Mouse (Mus musculus): ENCODE results near the gene Atp8b4. TPM values are rescaled to one million over a fixed set of nuclear protein-coding genes. Genes with fewer than 3 reads are reported as not detected.

Atp8b4 gene
- polyA plus RNA-seq, 1 experiment from 2014 or later: 0.20 TPM

GRCm38 (mm10) chr2:126359965-126360364 is 140.5 kb downstream of the Atp8b4 start:
- H3K27me3 ChIP-seq (ENCODE audit: control insufficient read depth, insufficient read depth, low read length): no peaks in the 10 kb centered on the region
- no peaks in the 10 kb centered on the region for H3K9me3 ChIP-seq (ENCODE audit: control insufficient read depth, low read depth, low read length)
- H3K36me3 ChIP-seq (ENCODE audit: control insufficient read depth, insufficient read depth, low read length): no peaks in the 10 kb centered on the region
- H3K4me1 ChIP-seq (ENCODE audit: control insufficient read depth, insufficient read depth, low read length): peaks cover 3% of the 10 kb centered on the region; the same call in 1 of the 2 replicates
- H3K9ac ChIP-seq (replicated peaks; ENCODE audit: low read depth, low read length): no peak overlapping the region
- H3K27ac ChIP-seq (ENCODE audit: low read length): peak overlapping the region; percentile 68; the same call in 1 of the 2 replicates
- no peak overlapping the region for H3K4me3 ChIP-seq (ENCODE audit: low read depth, low read length)
- no peak overlapping the region for H3K4me2 ChIP-seq (replicated peaks; ENCODE audit: low read depth, low read length)
- WGBS: 63% methylated on average over 3 of the region's 3 CpGs
- ATAC-seq (ENCODE audit: insufficient number of reproducible peaks, insufficient read depth, low FRiP score, low read depth): no peak

GRCm38 (mm10) chr2:126359278-126359677 is 141.2 kb downstream of the Atp8b4 start:
- no peaks in the 10 kb centered on the region for H3K27me3 ChIP-seq (ENCODE audit: control insufficient read depth, insufficient read depth, low read length)
- WGBS: 86% methylated on average over 1 of the region's 1 CpGs
- H3K4me3 ChIP-seq (ENCODE audit: low read depth, low read length): no peak overlapping the region
- H3K4me2 ChIP-seq (replicated peaks; ENCODE audit: low read depth, low read length): no peak overlapping the region
- H3K36me3 ChIP-seq (ENCODE audit: control insufficient read depth, insufficient read depth, low read length): no peaks in the 10 kb centered on the region
- H3K9ac ChIP-seq (replicated peaks; ENCODE audit: low read depth, low read length): no peak overlapping the region
- ATAC-seq (ENCODE audit: insufficient number of reproducible peaks, insufficient read depth, low FRiP score, low read depth): no peak
- no peak overlapping the region for H3K27ac ChIP-seq (ENCODE audit: low read length)
- H3K9me3 ChIP-seq (ENCODE audit: control insufficient read depth, low read depth, low read length): no peaks in the 10 kb centered on the region
- H3K4me1 ChIP-seq (ENCODE audit: control insufficient read depth, insufficient read depth, low read length): peaks cover 3% of the 10 kb centered on the region; the same call in 1 of the 2 replicates

GRCm38 (mm10) chr2:126358741-126359140 is 141.7 kb downstream of the Atp8b4 start:
- no peak overlapping the region for H3K4me2 ChIP-seq (replicated peaks; ENCODE audit: low read depth, low read length)
- H3K36me3 ChIP-seq (ENCODE audit: control insufficient read depth, insufficient read depth, low read length): no peaks in the 10 kb centered on the region
- ATAC-seq (ENCODE audit: insufficient number of reproducible peaks, insufficient read depth, low FRiP score, low read depth): no peak
- H3K27me3 ChIP-seq (ENCODE audit: control insufficient read depth, insufficient read depth, low read length): no peaks in the 10 kb centered on the region
- peaks cover 3% of the 10 kb centered on the region; the same call in 1 of the 2 replicates for H3K4me1 ChIP-seq (ENCODE audit: control insufficient read depth, insufficient read depth, low read length)
- no peak overlapping the region for H3K27ac ChIP-seq (ENCODE audit: low read length)
- 87% methylated on average over 5 of the region's 5 CpGs for WGBS
- H3K9ac ChIP-seq (replicated peaks; ENCODE audit: low read depth, low read length): no peak overlapping the region
- no peaks in the 10 kb centered on the region for H3K9me3 ChIP-seq (ENCODE audit: control insufficient read depth, low read depth, low read length)
- no peak overlapping the region for H3K4me3 ChIP-seq (ENCODE audit: low read depth, low read length)

GRCm38 (mm10) chr2:126355259-126355658 is 145.2 kb downstream of the Atp8b4 start:
- Histone ChIP-seq H3K36me3 (ENCODE audit: control insufficient read depth, insufficient read depth, low read length) (no peaks in the 10 kb centered on the region), H3K27me3 (ENCODE audit: control insufficient read depth, insufficient read depth, low read length) (no peaks in the 10 kb centered on the region), H3K4me1 (ENCODE audit: control insufficient read depth, insufficient read depth, low read length) (no peaks in the 10 kb centered on the region), H3K4me2 (replicated peaks; ENCODE audit: low read depth, low read length) (no peak overlapping the region), H3K9me3 (ENCODE audit: control insufficient read depth, low read depth, low read length) (no peaks in the 10 kb centered on the region), H3K4me3 (ENCODE audit: low read depth, low read length) (no peak overlapping the region), H3K9ac (replicated peaks; ENCODE audit: low read depth, low read length) (no peak overlapping the region), H3K27ac (ENCODE audit: low read length) (no peak overlapping the region)
- ATAC-seq (ENCODE audit: insufficient number of reproducible peaks, insufficient read depth, low FRiP score, low read depth): no peak
- WGBS: 86% methylated on average over 2 of the region's 2 CpGs

- no peak for ATAC-seq (ENCODE audit: insufficient number of reproducible peaks, insufficient read depth, low FRiP score, low read depth)
- Histone ChIP-seq H3K9me3 (ENCODE audit: control insufficient read depth, low read depth, low read length) (no peaks in the 10 kb centered on the region), H3K4me3 (ENCODE audit: low read depth, low read length) (no peak overlapping the region), H3K9ac (replicated peaks; ENCODE audit: low read depth, low read length) (no peak overlapping the region), H3K4me1 (ENCODE audit: control insufficient read depth, insufficient read depth, low read length) (no peaks in the 10 kb centered on the region), H3K36me3 (ENCODE audit: control insufficient read depth, insufficient read depth, low read length) (no peaks in the 10 kb centered on the region), H3K27ac (ENCODE audit: low read length) (no peak overlapping the region), H3K4me2 (replicated peaks; ENCODE audit: low read depth, low read length) (no peak overlapping the region), H3K27me3 (ENCODE audit: control insufficient read depth, insufficient read depth, low read length) (no peaks in the 10 kb centered on the region)
- WGBS: 59% methylated on average over 1 of the region's 1 CpGs
Measured at GRCm38 (mm10) chr2:126351811-126352210, 148.7 kb downstream of the Atp8b4 start.

DNA sequence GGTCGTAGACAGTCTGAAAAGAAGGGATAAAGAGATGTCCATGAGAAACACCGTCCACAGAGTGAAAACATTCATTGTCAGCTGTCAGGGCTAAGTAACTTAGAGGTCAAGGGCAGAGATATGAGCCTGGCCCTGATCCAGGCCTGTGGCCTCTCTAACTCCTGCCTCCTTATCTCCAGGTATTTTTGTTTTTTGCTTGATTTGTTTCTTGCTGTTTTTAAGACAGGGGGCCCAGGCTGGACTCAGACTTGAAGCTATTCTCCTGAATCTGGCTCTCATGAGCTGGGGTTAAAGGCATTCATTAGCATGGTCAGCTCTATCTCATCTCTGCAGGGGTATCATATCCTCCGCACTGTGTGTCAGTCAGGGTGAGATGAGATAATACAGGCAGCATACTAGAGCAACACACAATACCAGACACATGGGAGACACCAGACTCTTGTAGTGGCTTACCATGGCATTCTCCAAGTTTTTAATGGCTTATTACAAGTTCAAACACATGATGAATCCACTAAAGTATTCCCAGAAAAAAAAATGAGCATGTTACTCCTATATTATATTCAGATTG is 157.4 kb downstream of the Atp8b4 start:
- no peak overlapping the region for H3K9ac ChIP-seq (replicated peaks; ENCODE audit: low read depth, low read length)
- ATAC-seq (ENCODE audit: insufficient number of reproducible peaks, insufficient read depth, low FRiP score, low read depth): no peak
- H3K27ac ChIP-seq (ENCODE audit: low read length): no peak overlapping the region
- H3K27me3 ChIP-seq (ENCODE audit: control insufficient read depth, insufficient read depth, low read length): no peaks in the 10 kb centered on the region
- H3K4me3 ChIP-seq (ENCODE audit: low read depth, low read length): no peak overlapping the region
- no peaks in the 10 kb centered on the region for H3K9me3 ChIP-seq (ENCODE audit: control insufficient read depth, low read depth, low read length)
- H3K4me1 ChIP-seq (ENCODE audit: control insufficient read depth, insufficient read depth, low read length): no peaks in the 10 kb centered on the region
- H3K36me3 ChIP-seq (ENCODE audit: control insufficient read depth, insufficient read depth, low read length): no peaks in the 10 kb centered on the region
- 41% methylated on average over 3 of the region's 3 CpGs for WGBS
- no peak overlapping the region for H3K4me2 ChIP-seq (replicated peaks; ENCODE audit: low read depth, low read length)

- H3K27ac ChIP-seq (ENCODE audit: low read length): no peak overlapping the region
- H3K9ac ChIP-seq (replicated peaks; ENCODE audit: low read depth, low read length): no peak overlapping the region
Measured at GRCm38 (mm10) chr2:126341521-126341920, 159.0 kb downstream of the Atp8b4 start.

DNA sequence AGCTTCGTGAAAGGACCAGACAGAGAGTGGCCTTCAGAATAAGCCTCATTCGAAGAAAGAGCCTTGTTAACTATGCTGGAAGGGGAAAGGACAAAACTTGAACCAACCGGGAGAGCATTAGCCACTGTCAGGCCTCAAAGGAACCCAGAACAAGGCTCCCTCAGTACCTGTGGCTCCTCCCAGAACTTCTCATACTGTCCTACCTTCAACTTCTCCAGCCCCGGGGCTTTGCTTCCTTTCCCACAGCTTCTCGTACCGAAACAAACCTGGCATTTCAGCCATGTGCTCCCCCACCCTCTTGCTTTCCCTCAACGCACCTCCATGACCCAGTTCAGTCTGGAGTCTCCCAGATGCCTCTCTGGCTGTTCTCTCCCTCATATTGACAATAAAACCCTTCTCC is 160.3 kb downstream of the Atp8b4 start:
- no peak for ATAC-seq (ENCODE audit: insufficient number of reproducible peaks, insufficient read depth, low FRiP score, low read depth)
- H3K27ac ChIP-seq (ENCODE audit: low read length): no peak overlapping the region
- no peaks in the 10 kb centered on the region for H3K27me3 ChIP-seq (ENCODE audit: control insufficient read depth, insufficient read depth, low read length)
- no peaks in the 10 kb centered on the region for H3K9me3 ChIP-seq (ENCODE audit: control insufficient read depth, low read depth, low read length)
- no peak overlapping the region for H3K4me3 ChIP-seq (ENCODE audit: low read depth, low read length)
- WGBS: 86% methylated on average over 7 of the region's 7 CpGs
- H3K36me3 ChIP-seq (ENCODE audit: control insufficient read depth, insufficient read depth, low read length): no peaks in the 10 kb centered on the region
- no peak overlapping the region for H3K4me2 ChIP-seq (replicated peaks; ENCODE audit: low read depth, low read length)
- H3K9ac ChIP-seq (replicated peaks; ENCODE audit: low read depth, low read length): no peak overlapping the region
- H3K4me1 ChIP-seq (ENCODE audit: control insufficient read depth, insufficient read depth, low read length): no peaks in the 10 kb centered on the region

More at GRCm38 (mm10) chr2:126341521-126341920, 159.0 kb downstream of the Atp8b4 start:
- WGBS: 88% methylated on average over 8 of the region's 8 CpGs
- no peak for ATAC-seq (ENCODE audit: insufficient number of reproducible peaks, insufficient read depth, low FRiP score, low read depth)
- Histone ChIP-seq H3K4me2 (replicated peaks; ENCODE audit: low read depth, low read length) (no peak overlapping the region), H3K4me3 (ENCODE audit: low read depth, low read length) (no peak overlapping the region), H3K9me3 (ENCODE audit: control insufficient read depth, low read depth, low read length) (no peaks in the 10 kb centered on the region), H3K27me3 (ENCODE audit: control insufficient read depth, insufficient read depth, low read length) (no peaks in the 10 kb centered on the region), H3K4me1 (ENCODE audit: control insufficient read depth, insufficient read depth, low read length) (no peaks in the 10 kb centered on the region), H3K36me3 (ENCODE audit: control insufficient read depth, insufficient read depth, low read length) (no peaks in the 10 kb centered on the region)

DNA sequence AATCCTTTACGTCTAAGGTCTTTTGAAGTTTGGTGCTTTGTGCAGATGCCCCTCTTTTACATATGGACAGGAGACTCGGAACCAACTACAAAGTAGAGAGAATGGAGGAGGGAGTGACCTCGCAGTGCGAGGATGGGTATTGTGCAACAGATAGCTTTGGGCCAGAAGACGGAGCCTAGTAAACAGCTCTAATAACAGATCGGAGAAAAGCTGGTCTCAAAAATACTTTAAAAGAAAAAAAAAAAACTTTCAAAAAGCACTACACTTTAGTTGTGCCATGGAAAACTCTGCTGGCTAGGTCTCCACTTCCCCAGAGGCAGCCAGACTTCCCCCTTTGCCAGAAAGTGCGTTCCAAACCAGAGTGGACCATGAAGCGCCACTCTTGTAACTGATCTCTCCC is 161.0 kb downstream of the Atp8b4 start:
- ATAC-seq (ENCODE audit: insufficient number of reproducible peaks, insufficient read depth, low FRiP score, low read depth): no peak
- no peak overlapping the region for H3K4me2 ChIP-seq (replicated peaks; ENCODE audit: low read depth, low read length)
- H3K4me1 ChIP-seq (ENCODE audit: control insufficient read depth, insufficient read depth, low read length): no peaks in the 10 kb centered on the region
- no peaks in the 10 kb centered on the region for H3K27me3 ChIP-seq (ENCODE audit: control insufficient read depth, insufficient read depth, low read length)
- H3K4me3 ChIP-seq (ENCODE audit: low read depth, low read length): no peak overlapping the region
- no peak overlapping the region for H3K9ac ChIP-seq (replicated peaks; ENCODE audit: low read depth, low read length)
- 84% methylated on average over 8 of the region's 8 CpGs for WGBS
- no peaks in the 10 kb centered on the region for H3K9me3 ChIP-seq (ENCODE audit: control insufficient read depth, low read depth, low read length)
- H3K36me3 ChIP-seq (ENCODE audit: control insufficient read depth, insufficient read depth, low read length): no peaks in the 10 kb centered on the region
- no peak overlapping the region for H3K27ac ChIP-seq (ENCODE audit: low read length)

Measured in stomach, embryonic 14.5 days (tissue).